Mouse (Mus musculus) thymus, postnatal 10 days (tissue): Measurements from ENCODE around the gene Dapk2.

ENCODE experiments used
- DNase-seq, 2 experiments: peaks; one replicate each; pipeline ENCODE4 v3.0.0; 2021; ENCODE audit warnings: low spot score in 2 of 2

Gene Dapk2

GRCm38 (mm10) chr9:66231820-66232479 is 73.9 kb downstream of the Dapk2 start:
- no peak for DNase-seq

- no peak for DNase-seq
These were observed 78.6 kb downstream of the Dapk2 start for GRCm38 (mm10) chr9:66236615-66237014.

DNA sequence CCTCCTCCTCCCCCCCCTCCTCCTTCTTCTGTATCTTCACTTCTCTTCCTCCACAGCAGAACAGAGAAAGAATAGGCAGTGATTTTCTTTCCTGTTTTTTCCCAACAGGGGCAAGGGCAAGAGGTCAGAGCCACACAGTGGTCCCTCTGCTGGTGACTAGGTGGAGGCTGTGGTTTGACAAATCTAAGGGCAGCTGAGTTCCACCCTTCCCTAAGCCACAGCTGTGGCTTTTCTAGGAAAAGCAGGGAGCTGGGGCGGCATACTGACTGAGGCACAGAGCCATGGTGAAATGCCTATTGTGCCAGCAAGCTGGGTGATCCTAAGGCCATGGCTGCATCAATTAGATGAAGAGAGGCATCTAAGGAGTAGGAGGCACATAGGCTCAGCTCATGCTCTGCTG is 79.7 kb downstream of the Dapk2 start:
- DNase-seq, result no peak

DNA sequence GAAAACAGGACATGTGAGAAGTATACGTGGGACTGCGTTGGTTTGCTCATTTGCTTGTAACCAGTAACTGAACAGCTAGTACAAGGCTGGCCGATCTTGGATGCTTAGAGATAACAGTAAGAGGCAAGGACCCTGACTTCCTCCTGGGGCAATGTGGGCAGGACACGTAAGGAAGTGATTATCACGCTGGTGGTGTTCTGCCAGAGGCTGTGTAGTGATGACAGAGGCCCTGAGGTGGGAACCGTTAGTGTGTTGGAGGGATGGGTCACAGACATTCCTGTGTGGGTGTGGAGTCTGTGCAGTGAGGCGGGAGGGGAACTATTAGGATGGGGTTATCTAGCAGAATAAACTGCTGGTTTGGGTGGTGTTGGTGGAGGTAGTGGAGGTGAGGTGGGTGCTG is 81.2 kb downstream of the Dapk2 start:
- DNase-seq, result no peak

DNA sequence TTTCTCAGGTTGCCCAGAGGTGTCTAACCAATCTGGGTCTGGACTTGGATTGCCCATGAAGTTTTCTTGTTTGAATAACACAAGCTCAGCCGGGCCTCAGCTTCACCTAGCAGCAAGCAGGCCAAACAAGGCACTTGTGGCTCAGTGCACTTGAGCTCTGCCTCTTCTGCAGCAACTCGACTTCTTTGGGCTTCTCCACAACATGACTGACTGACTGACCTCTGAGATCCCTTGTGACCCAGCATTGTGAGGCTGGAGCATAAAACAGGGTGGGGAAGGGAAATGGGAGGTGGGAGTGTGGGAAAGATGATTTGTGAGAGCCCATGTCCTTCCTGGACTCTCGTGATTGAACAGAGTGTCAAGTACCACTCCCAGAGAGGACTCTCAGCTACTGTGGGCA is 81.7 kb downstream of the Dapk2 start:
- DNase-seq, result no peak

- DNase-seq, result no peak
These were observed 82.5 kb downstream of the Dapk2 start for GRCm38 (mm10) chr9:66240493-66240892.

GRCm38 (mm10) chr9:66240991-66241390 is 83.0 kb downstream of the Dapk2 start:
- DNase-seq, result no peak

DNA sequence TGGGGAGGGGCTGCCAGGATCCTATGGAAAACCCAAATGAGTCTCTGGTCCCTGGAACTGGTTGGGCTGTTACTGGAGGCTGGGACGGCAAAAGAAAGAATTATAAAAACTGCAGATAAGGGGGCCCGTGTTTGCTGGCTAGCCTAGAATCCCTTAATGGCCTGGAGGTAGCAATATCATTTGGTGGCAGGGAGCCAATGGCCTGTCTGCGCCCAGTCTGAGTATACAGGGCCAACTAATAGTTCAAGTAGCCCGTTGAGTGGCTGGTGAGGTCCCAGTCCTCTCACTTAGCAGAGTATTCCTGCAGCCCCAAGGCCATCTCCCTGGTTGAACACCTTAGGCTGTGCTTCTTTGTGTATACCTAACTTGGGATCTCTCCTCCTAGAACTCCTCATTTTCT is 83.7 kb downstream of the Dapk2 start:
- no peak for DNase-seq

GRCm38 (mm10) chr9:66243240-66243639 is 85.2 kb downstream of the Dapk2 start:
- no peak for DNase-seq

GRCm38 (mm10) chr9:66244079-66244478 is 86.1 kb downstream of the Dapk2 start:
- no peak for DNase-seq

DNA sequence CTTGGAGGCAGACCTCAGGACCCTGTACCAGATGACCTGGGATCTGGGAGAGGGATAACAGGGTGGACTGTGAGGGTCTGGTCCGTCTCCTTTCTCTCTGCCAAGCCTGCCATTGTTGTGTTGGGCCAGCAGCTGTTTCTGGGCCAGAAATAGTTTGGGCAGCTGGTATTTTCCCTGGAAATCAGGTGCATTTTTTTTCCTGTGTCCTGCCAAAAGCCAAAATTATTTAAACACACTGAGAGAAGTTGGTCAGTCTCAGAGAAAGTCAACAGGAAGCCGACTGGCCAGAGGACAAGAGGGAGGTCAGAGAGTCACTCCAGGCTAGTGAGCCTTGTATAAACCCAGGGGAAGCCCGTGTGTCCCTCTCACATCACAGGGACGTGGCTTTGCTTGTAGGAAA is 87.7 kb downstream of the Dapk2 start:
- no peak for DNase-seq

DNA sequence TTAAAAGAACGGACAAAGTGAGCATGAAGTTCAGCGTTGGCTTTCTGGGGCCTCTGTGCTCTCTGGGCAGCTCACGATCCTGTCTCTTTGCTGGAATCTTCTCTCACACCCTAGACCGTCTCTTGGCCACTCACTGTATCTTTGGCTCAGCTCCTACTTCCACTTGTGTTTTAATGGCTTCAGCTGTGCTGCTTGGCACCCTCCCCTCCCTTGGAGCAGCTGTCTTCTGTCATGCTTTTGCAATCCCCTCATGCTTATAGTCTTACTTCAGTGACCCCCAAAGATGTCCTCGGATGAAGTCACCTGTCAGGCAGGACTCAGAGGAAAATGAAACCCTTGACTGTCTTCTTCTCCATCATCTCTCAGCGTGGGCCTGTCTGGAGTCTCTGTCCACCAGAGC is 91.3 kb downstream of the Dapk2 start:
- no peak for DNase-seq

- no peak for DNase-seq
These were observed 93.2 kb downstream of the Dapk2 start for GRCm38 (mm10) chr9:66251159-66251691.

DNA sequence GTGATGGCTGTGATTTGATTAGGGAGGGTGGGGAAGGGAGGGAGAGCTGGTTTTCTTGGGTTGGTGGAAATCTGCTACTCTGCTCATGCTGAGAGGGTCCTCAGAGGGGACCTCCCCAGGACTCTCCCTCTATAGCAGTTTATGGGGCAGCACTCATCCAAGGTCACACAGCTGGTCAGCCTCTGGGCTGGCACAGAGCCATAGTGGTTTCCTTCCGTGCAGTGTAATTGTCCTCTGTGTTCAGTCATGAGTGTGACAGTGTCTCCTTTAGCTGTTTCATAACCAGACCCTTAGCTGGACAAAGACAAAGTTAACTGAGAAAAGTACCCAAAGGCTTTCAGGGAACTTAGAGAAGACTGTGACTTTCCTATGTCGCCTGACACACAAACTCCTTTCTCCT is 103.7 kb downstream of the Dapk2 start:
- no peak for DNase-seq

DNA sequence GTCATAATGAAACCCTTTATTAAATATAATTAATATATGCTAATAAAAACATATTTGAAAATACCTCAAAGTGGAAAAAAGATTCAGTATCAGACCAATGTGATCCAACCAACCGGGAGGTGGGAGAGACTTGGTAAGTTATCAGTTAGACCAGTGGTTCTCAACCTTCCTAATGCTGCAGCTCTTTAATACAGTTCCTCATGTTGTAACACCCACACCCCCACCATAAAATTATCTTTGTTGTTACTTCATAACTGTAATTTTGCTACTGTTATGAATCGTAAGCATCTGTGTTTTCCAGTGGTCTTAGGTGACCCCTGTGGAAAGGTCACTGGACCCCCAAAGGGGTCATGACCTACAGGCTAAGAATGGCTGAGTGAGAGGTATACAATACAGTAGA is 105.7 kb downstream of the Dapk2 start:
- no peak for DNase-seq

DNA sequence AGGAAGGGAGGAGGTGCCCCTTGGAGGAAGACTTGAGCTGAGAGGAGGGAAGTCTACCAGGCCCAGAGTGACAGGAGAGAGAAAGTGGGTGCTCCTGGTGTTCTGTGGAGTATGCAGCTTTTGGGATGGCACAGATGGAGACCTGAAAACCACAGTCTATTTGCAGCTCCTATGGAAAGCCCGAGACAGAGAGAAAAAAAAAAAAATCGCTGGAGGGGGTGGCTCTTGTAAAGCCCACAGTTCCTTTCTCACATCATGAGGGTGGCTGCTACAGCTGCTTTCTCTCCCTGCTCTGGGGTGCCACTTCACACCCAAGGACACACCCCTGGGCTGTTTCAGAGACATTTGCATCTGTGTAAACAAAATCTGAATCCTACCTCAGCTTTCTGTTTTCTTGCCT is 107.6 kb downstream of the Dapk2 start:
- no peak for DNase-seq

- DNase-seq, result no peak
These were observed 108.5 kb downstream of the Dapk2 start for GRCm38 (mm10) chr9:66266237-66267170.

DNA sequence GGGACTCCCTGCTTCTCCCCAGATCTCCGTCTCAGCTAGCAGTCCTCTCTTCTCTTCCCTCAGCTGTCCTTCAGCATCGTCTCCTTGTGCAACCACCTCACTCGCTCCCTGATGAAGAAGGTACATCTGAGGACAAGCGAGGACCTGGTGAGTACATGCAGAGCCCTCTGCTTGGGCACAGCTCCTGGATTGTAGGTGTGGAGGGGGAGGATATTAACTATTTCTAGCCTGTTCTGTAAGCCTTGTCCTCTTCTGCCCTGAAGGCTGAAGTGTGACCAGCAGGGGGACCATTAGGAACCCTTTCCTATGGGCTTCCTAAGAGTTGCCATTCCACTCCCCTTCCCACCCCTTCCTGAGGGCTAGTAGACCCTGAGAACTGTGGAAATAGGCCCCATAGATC is 110.8 kb downstream of the Dapk2 start:
- DNase-seq, result no peak

- DNase-seq, result no peak
These were observed 112.0 kb downstream of the Dapk2 start for GRCm38 (mm10) chr9:66270038-66270437.

DNA sequence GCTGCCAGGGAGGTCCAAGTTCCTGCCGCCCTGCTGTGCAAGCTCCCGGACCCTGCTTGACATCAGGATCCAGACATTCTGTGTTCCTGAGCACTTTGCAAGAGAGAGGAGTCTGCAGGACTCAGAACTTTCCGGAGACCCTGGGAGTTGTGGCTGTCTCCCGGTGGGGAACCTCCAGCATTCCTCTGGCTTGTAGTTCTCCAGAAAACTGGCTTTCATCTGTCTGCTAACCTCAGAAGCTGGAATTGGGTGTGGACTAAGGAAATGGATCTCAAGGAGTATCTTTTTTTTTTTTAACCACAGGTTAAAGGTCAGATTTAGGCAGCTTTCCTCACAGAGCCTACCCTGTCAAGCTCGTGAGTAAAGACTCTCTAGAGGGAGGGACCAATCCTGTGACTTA is 113.7 kb downstream of the Dapk2 start:
- DNase-seq, result no peak

DNA sequence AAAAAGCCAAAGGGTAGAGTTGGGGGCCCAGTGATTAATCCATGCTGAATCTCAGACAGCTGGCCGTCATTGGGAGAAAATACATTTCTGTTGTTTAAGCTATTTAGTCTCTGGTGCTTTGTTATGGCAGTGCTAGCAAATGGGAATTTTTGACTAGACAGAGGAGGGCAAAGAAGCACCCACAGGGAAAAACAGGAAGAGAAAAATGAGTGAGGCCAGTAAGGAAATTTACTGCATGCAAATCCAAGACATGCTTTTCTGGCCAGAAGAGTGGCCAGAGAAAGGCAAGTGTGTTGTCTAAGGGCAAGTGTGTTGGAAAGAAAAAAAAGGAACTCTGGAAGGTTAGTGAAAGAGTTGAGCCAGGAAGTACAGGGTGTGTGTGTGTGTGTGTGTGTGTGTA is 115.6 kb downstream of the Dapk2 start:
- no peak for DNase-seq

- no peak for DNase-seq
These were observed 116.6 kb downstream of the Dapk2 start for GRCm38 (mm10) chr9:66274657-66275056.
